Mouse (Mus musculus) hematopoietic stem cell, adult 5-6 weeks (primary cell): ENCODE measurements around the gene Akr1b3. TPM values are rescaled to one million over a fixed set of nuclear protein-coding genes. Genes with fewer than 3 reads are reported as not detected.

Experiments used
- ATAC-seq, 2 experiments: fragments of 125-278 bp in 1 of 2; replicated peaks in 1 of 2; 2 replicates each; pipeline ENCODE4 v1.8.0; 2016 to 2017; ENCODE audit warnings: inconsistent platforms in 2 of 2, mild to moderate bottlenecking in 2 of 2, moderate number of reproducible peaks in 2 of 2, low read depth in 1 of 2, moderate TSS enrichment in 1 of 2; ENCODE audit not compliant: low FRiP score in 2 of 2, poor library complexity in 2 of 2, severe bottlenecking in 2 of 2, insufficient read depth in 1 of 2, low TSS enrichment in 1 of 2
- total RNA-seq: library from RNA; stranded (forward); fragments of 172-1452, 232-1000 nt; gene quantifications from 2 replicates; pipeline ENCODE4 v1.2.3, GENCODE M21; 2017

The Akr1b3 gene
- total RNA-seq, 1 experiment from 2014 or later, result 101 TPM

DNA sequence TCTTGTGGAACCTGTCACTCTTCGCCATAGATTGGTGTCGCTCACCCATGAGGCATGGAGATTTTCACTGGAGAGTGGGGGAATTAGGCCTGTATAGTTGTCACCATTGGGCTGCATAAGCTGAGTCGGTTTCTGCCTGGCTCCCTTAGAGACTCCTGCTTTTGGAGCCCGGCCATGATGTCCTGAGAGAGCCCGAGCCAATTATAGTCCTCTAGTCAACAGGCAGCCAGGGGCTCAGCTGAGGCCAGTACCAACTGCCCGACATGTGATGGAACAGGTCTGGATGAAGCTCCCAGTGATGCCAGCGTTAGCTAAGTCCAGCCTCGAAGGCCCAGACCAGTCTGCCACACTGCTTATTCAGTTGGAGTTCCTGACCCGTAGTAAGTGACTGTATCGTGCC lies 29.2 kb downstream of the Akr1b3 start:
- no peak for ATAC-seq

GRCm38 (mm10) chr6:34286841-34287240 lies 30.4 kb downstream of the Akr1b3 start:
- ATAC-seq, result no peak

GRCm38 (mm10) chr6:34278385-34278784 lies 38.9 kb downstream of the Akr1b3 start:
- no peak for ATAC-seq

GRCm38 (mm10) chr6:34277665-34278064 lies 39.6 kb downstream of the Akr1b3 start:
- peak; percentile 53 to 82 for ATAC-seq

DNA sequence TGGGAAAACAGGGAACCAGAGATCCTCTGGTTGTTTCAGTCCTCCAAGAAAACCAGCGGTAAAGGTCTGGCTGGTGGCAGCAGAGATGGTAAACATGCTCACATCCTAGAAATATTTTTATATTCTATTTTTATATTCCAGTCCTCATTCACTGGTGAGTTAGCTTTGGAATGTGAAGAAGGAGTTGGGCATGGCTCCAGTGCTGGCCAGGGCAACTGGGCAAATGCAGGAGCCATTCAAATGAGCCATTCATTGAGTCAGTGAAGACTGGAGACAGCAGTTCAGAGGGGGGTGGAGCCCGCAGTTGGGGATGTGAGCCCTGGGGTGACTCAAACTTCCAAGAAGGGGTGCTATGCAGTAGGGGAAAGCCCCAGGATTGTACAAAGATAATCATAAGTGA lies 42.9 kb downstream of the Akr1b3 start:
- ATAC-seq, result no peak

GRCm38 (mm10) chr6:34273073-34273472 lies 44.2 kb downstream of the Akr1b3 start:
- ATAC-seq, result peak; percentile 38 to 60; a peak in 3 of 4 replicates

DNA sequence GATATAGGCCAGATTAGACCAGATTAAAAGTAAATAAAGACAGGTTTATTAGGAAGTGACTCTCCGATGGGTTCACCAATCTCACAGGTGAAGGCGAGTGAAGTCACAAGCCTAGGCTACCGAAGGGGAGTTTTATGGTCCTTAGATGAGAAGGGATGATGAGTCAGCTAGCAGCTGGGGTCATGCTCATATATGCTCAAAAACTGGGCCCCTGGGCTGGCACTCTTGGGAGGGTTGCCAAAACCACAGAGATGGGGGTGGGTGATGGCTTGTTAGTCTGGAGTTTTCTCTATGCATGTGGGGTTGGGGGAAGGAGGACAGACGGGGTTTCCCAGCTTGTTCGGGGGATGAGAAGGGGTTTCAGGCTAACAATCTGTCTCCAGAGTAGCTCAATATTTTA lies 44.8 kb downstream of the Akr1b3 start:
- ATAC-seq, result no peak

DNA sequence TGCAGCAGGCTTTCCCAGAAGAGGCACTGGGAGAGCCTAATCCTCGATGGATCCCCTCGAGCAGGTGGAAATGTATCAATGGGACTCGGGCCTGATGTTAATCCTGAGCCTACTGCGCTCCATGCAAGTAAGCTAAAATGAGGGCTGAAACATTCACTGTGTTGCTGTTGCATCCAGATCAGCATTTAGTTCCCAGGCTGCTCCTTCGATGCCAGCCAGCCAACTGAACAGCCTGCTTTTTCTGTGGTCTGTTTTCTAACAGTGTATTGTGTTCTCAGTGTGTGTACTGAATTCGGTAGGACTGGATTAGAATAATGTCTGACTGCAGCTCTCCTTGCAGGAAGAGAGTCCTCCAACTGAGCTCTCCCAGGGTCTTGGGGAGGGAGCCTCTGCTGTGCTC lies 46.6 kb downstream of the Akr1b3 start:
- no peak for ATAC-seq

- ATAC-seq, result no peak
These were observed 58.7 kb downstream of the Akr1b3 start for GRCm38 (mm10) chr6:34258546-34258945.

Other genes with a start within 250 kb of the Akr1b3 start
- 31.8 and 32.2 TPM in 2 replicates for gene Slc35b4, start 140.4 kb downstream of the Akr1b3 start, total RNA-seq
- gene Akr1b8, start 36.6 kb upstream of the Akr1b3 start, total RNA-seq, result not detected in 2 replicates
- 40.2 and 53.3 TPM in 2 replicates for gene Akr1b10, start 66.7 kb upstream of the Akr1b3 start, total RNA-seq
- gene Akr1b7, start 94.9 kb upstream of the Akr1b3 start, total RNA-seq, result not detected in 2 replicates
- 21.1 and 35.0 TPM in 2 replicates for gene Bpgm, start 158.7 kb upstream of the Akr1b3 start, total RNA-seq